Mouse (Mus musculus): ENCODE data around the gene Phf3. TPM values are rescaled to one million over a fixed set of nuclear protein-coding genes. Genes with fewer than 3 reads are reported as not detected.

The Phf3 gene
- polyA plus RNA-seq, 1 experiment = 62.3 TPM

DNA sequence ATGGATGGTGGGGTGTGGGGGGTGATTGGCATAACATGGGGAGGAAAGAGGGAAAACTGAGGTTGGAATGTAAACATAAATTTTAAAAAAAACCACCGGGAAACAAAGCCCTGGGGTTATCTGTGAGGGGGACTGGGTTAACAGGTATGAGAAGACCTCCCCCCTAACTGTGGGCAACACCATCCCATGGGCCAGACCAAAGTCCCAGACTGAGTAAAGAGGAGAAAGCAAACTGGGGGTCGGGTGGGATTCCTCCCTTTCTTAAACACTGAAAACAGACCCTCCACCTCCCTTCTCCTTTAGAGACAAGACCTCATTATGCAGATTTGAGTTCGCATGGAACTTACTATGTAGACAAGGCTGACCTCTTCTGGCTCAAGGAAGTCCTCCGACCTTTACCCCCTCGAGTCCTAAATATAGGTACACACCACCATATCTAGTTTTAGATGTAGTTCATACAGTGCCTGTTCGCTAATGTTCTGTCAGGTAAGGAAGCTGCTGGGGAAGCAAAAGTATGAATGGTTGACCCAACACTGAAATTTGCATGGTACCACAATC lies 74.4 kb downstream of the Phf3 start:
- Histone ChIP-seq H3K27ac (ENCODE audit: insufficient read depth, low read length) (no peak overlapping the region), H3K4me1 (ENCODE audit: control insufficient read depth, insufficient read depth, low read length) (no peaks in the 10 kb centered on the region; the same call in 1 of the 2 replicates), H3K4me3 (ENCODE audit: insufficient read depth, low read length) (no peak overlapping the region)
- TF ChIP-seq CTCF (IDR thresholded peaks at IDR 0.05; ENCODE audit: borderline replicate concordance, insufficient read depth, low read length) = no peak
- no peak for TF ChIP-seq POLR2A (IDR thresholded peaks at IDR 0.05; ENCODE audit: low read depth, low read length)

DNA sequence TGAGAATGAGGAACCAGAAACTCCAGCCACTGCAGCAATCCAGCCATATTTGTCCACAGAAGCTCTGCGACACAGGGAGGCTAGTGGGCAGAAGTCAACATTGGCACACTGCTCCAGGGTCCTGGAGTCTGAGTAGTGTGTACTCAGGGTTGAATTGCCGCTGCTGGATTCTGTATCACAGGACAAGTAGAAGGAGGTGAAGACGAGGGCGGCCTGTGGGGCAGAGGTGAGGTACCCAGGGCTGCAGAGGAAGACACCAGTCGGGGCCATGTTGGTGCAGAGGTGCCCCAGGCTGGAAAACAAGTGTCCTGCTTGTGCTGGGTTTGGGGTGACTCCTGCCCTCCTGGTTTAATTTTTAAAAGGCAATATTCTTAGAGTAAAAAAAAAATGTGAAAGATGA lies 79.1 kb downstream of the Phf3 start:
- H3K4me1 ChIP-seq (ENCODE audit: control insufficient read depth, insufficient read depth, low read length) = peaks cover 4% of the 10 kb centered on the region
- no peak overlapping the region for H3K27ac ChIP-seq (ENCODE audit: insufficient read depth, low read length)
- no peak overlapping the region for H3K4me3 ChIP-seq (ENCODE audit: insufficient read depth, low read length)
- TF ChIP-seq CTCF (IDR thresholded peaks at IDR 0.05; ENCODE audit: borderline replicate concordance, insufficient read depth, low read length) (no peak), POLR2A (IDR thresholded peaks at IDR 0.05; ENCODE audit: low read depth, low read length) (no peak)

DNA sequence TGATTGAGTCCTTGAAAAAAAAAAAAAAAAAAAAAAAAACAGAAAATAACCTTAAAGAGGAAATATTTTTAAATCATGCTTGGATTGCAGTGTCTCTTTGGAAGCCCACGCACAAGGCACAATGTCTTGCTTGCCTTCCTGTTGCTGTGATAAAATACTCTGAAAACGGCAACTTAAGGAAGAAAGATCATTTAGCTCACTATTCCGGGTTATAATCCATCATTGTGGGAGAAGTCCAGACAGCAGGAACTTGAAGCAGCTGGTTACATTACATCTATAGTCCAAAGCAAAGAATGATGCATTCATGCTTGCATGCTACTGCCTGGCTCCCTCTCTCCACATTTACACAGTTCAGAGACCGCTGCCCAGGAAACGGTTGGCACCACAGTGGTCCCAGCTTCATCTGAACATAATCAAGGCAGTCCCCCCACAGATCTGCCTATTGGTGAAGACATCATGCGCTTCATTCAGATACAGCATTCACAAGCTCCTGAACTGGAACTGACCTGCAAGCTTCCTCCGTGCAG lies 80.3 kb downstream of the Phf3 start:
- TF ChIP-seq POLR2A (IDR thresholded peaks at IDR 0.05; ENCODE audit: low read depth, low read length) = no peak
- TF ChIP-seq CTCF (IDR thresholded peaks at IDR 0.05; ENCODE audit: borderline replicate concordance, insufficient read depth, low read length) = no peak
- Histone ChIP-seq H3K4me3 (ENCODE audit: insufficient read depth, low read length) (no peak overlapping the region), H3K27ac (ENCODE audit: insufficient read depth, low read length) (no peak overlapping the region), H3K4me1 (ENCODE audit: control insufficient read depth, insufficient read depth, low read length) (peaks cover 4% of the 10 kb centered on the region)

DNA sequence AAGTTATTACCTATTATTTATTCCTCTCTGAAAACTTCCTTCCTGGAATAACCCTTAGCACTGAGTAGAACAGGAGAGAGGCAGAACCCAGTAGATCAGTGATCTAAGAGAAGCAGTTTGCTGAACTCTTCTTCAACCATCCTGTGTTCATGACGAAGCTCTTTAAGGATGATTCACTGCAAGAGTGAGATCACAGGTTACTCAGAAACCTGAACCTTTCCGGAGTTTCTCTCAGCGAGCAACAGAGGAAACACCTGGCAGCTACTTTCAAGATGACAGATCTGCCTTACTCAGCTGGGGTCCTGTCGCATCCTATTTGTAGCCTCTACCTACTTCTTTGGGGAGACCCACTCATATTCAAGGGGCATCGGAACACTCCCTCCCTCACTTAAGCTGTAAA lies 80.8 kb downstream of the Phf3 start:
- no peak for TF ChIP-seq POLR2A (IDR thresholded peaks at IDR 0.05; ENCODE audit: low read depth, low read length)
- TF ChIP-seq CTCF (IDR thresholded peaks at IDR 0.05; ENCODE audit: borderline replicate concordance, insufficient read depth, low read length) = no peak
- Histone ChIP-seq H3K27ac (ENCODE audit: insufficient read depth, low read length) (no peak overlapping the region), H3K4me1 (ENCODE audit: control insufficient read depth, insufficient read depth, low read length) (peaks cover 4% of the 10 kb centered on the region), H3K4me3 (ENCODE audit: insufficient read depth, low read length) (no peak overlapping the region)

DNA sequence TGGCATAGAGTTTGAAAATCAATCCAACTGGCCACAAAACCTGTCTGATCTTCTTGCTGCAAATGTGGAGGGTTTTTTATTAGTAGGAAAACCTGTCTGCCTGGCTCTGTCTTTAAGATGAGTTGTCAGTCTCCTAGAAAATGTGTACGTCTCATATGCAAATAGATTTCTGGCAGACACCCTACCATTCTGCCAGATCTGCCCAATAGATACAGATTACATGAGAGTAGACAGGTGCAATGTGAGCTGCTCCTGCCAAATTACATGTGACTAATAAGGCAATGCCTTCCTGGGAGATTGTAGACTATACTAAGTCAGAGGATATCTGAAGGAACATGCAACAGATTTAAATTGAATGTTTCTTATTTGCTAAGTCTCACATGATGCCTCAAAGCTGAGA lies 83.5 kb downstream of the Phf3 start:
- Histone ChIP-seq H3K27ac (ENCODE audit: insufficient read depth, low read length) (no peak overlapping the region), H3K4me1 (ENCODE audit: control insufficient read depth, insufficient read depth, low read length) (peaks cover 4% of the 10 kb centered on the region), H3K4me3 (ENCODE audit: insufficient read depth, low read length) (no peak overlapping the region)
- TF ChIP-seq POLR2A (IDR thresholded peaks at IDR 0.05; ENCODE audit: low read depth, low read length) = no peak
- TF ChIP-seq CTCF (IDR thresholded peaks at IDR 0.05; ENCODE audit: borderline replicate concordance, insufficient read depth, low read length) = no peak

DNA sequence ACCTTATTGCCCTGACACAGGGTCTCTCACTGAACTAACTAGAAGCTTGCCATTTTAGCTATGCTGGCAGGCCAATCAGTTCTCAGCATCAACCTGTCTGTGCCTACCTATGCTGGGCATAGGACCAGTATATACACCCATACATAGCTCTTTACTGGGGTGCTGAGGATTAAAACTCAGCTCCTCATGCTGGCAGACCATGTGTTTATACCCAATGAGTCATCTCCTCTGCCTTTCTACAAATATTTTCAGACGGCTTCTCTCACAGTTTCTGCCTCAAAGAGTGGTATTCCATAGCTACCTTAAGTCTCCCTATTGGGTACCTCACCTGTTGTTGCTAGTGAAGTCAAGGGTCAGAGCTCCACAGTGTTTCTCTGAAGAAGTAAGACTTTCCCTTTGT lies 84.0 kb downstream of the Phf3 start:
- H3K4me1 ChIP-seq (ENCODE audit: control insufficient read depth, insufficient read depth, low read length) = peaks cover 4% of the 10 kb centered on the region
- no peak for TF ChIP-seq POLR2A (IDR thresholded peaks at IDR 0.05; ENCODE audit: low read depth, low read length)
- no peak for TF ChIP-seq CTCF (IDR thresholded peaks at IDR 0.05; ENCODE audit: borderline replicate concordance, insufficient read depth, low read length)
- H3K27ac ChIP-seq (ENCODE audit: insufficient read depth, low read length) = no peak overlapping the region
- H3K4me3 ChIP-seq (ENCODE audit: insufficient read depth, low read length) = no peak overlapping the region

DNA sequence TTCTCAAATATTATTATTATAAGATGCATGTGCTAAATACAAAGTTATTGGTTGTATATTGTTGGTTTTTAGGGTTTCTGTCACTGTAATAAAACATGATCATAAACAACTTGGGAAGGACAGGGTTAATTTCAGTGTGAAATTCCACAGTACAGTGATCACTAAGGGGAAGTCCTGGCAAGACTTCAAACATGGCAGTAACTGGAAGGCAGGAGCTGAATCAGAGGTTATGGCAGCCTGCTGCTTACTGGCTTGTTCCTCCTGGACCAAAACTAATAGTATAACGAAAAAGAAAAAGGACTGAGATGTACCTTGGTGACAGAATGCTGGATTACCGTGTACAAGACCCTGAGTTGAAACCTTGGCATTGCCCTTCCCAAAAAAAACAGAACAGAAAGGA lies 84.7 kb downstream of the Phf3 start:
- TF ChIP-seq POLR2A (IDR thresholded peaks at IDR 0.05; ENCODE audit: low read depth, low read length) = no peak
- TF ChIP-seq CTCF (IDR thresholded peaks at IDR 0.05; ENCODE audit: borderline replicate concordance, insufficient read depth, low read length) = no peak
- no peak overlapping the region; the same call in 1 of the 2 replicates for H3K27ac ChIP-seq (ENCODE audit: insufficient read depth, low read length)

DNA sequence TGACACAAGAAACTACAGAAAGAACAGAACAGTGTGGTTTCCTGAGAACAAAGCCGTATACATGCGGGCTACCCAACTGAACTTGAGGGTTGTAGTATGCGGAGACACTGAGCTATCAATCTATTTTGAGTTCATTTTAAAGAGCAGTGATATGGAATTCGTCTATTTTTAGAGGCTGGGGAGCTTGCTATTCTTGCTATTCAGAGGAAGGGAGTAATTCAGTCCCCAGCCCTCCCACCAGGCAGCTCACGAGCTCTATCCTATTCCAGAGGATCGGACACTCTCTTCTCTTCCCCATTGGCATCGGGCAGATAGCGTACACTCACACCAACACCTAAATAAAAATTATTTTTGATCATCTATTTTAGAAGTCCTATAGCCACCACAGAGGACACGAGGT lies 87.1 kb downstream of the Phf3 start:
- no peaks in the 10 kb centered on the region; the same call in 1 of the 2 replicates for H3K4me1 ChIP-seq (ENCODE audit: control insufficient read depth, insufficient read depth, low read length)
- TF ChIP-seq CTCF (IDR thresholded peaks at IDR 0.05; ENCODE audit: borderline replicate concordance, insufficient read depth, low read length) (no peak), POLR2A (IDR thresholded peaks at IDR 0.05; ENCODE audit: low read depth, low read length) (no peak)
- no peak overlapping the region for H3K4me3 ChIP-seq (ENCODE audit: insufficient read depth, low read length)
- H3K27ac ChIP-seq (ENCODE audit: insufficient read depth, low read length) = no peak overlapping the region

More for the DNA sequence above, 84.7 kb downstream of the Phf3 start:
- Histone ChIP-seq H3K4me1 (ENCODE audit: control insufficient read depth, insufficient read depth, low read length) (peaks cover 4% of the 10 kb centered on the region), H3K4me3 (ENCODE audit: insufficient read depth, low read length) (no peak overlapping the region)

DNA sequence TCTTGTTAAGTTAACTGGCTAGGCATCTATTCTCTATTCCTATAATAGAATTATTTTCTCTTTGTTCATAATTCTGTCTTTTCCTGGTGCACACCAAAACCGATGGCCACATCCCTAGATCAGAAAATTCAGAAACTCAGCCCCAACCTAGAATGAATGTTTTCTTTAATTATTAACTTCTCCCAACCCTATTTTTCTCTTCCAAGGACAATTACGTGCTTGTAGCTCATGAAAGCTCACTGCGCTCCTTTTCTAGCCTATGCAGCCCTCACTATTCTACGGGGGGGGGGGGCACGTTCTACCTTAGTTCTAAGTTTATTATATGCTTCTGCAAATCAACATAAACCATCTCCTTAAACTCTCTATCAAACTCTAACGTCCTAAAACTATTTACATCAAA lies 90.0 kb downstream of the Phf3 start:
- Histone ChIP-seq H3K27ac (ENCODE audit: insufficient read depth, low read length) (no peak overlapping the region), H3K4me1 (ENCODE audit: control insufficient read depth, insufficient read depth, low read length) (no peaks in the 10 kb centered on the region)
- TF ChIP-seq CTCF (IDR thresholded peaks at IDR 0.05; ENCODE audit: borderline replicate concordance, insufficient read depth, low read length) = no peak
- no peak for TF ChIP-seq POLR2A (IDR thresholded peaks at IDR 0.05; ENCODE audit: low read depth, low read length)

DNA sequence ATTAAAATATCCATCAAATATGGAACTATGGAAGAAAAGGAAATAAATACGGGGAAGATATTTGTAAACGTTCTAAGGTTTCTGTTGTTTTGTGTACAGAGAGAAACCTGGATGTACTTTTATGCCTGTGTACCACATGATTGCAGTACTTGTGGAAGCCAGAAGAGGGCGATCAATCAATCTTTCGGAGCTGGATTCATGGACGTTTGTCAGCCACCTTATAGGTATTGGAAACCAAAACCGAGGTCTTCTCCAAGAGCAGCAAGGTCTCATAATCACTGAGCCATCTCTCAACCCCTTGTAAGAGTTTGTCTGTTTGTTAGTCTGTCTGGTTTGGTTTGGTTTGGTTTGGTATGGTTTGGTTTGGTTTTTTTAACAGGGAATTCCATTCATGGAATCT lies 93.4 kb downstream of the Phf3 start:
- Histone ChIP-seq H3K4me1 (ENCODE audit: control insufficient read depth, insufficient read depth, low read length) (peaks cover 6% of the 10 kb centered on the region; the same call in 1 of the 2 replicates), H3K27ac (ENCODE audit: insufficient read depth, low read length) (no peak overlapping the region), H3K4me3 (ENCODE audit: insufficient read depth, low read length) (no peak overlapping the region)
- TF ChIP-seq POLR2A (IDR thresholded peaks at IDR 0.05; ENCODE audit: low read depth, low read length) (no peak), CTCF (IDR thresholded peaks at IDR 0.05; ENCODE audit: borderline replicate concordance, insufficient read depth, low read length) (no peak)

More for the DNA sequence above, 90.0 kb downstream of the Phf3 start:
- no peak overlapping the region for H3K4me3 ChIP-seq (ENCODE audit: insufficient read depth, low read length)
